Mouse (Mus musculus) gastrocnemius, postnatal 4 days (tissue): Measurements from ENCODE around the gene Ttc30a1. TPM values are rescaled to one million over a fixed set of nuclear protein-coding genes. Genes with fewer than 3 reads are reported as not detected.

Source experiments
- DNase-seq, 2 experiments: peaks; one replicate each; pipeline ENCODE4 v3.0.0; 2021 to 2022; ENCODE audit warnings: low spot score in 2 of 2, mixed read lengths in 2 of 2
- long read RNA-seq, 2 experiments: library from polyadenylated mRNA; stranded (forward); transcript quantifications; one replicate each; pipeline ENCODE4 v2.0.0; 2021
- total RNA-seq, 2 experiments: library from RNA; stranded (reverse); gene quantifications; 2 replicates each; pipeline ENCODE4 v1.2.3; 2021

Gene Ttc30a1
- 1 to 10 TPM; 2.0 to 2.5 TPM for total RNA-seq
- long read RNA-seq, experiment 1, partial matches to known transcripts, result 0 of 2 reads
- long read RNA-seq, experiment 1, other reads (novel, unspliced or antisense), result 0 of 2 reads
- long read RNA-seq, experiment 2, partial matches to known transcripts, result 0 of 1 reads
- long read RNA-seq, experiment 2, other reads (novel, unspliced or antisense), result 0 of 1 reads

DNA sequence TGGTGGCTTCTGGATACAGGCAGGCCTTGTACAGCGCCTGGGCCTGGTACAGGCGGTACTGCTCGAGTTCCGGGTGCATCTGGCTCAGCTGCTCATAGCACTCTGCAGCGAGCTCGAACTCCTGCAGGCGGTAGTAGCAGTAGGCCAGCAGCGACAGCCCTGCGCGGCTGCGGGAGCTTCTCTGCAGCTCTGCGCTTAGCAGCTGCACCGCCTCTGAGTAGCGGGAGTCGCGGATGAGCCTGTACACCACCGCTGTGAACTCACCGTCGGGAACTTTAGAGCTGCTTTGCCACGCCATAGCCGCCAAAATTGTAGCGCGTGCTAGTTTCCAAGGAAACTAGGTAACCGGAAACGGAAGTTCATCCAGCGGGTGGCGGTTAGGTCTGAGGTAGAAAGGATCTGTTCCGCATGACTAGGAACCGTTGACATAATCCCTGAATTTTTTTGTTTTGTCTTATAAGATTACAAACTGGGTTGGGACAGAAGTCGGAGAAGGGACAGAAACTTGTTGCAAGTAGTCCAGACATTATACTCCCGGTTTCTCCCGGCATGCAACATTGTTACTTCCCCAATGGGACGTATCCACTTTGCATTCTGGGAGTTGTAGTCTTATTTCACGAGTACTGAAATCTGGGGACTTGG is at the start of gene Ttc30a1:
Gene Ttc30a1 (minus strand): TSS at position 528 of the 642 bp plus-strand sequence.
- DNase-seq, result peak in 1 of 2 experiments; percentile 76

DNA sequence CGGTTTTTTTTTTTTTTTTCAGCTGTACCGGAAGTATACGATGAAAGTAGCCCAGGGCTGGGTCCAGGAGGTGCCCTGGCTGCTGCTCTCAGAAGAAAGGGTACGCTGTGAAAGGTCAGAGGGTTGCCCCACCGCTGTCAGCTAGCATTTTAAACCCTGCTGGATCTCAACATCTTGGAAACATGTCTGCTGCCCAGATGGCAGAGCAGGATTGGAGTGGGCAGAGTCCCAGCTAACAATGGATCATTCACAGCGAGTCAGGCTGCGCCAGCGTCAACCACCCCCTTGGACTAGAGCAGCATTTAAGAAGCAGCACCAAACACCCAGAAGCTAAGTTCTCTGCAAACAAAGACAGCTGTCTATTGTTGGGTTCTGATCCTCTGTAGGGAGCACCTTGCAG is 48.3 kb upstream of the Ttc30a1 start:
- DNase-seq, result no peak

- DNase-seq, result no peak
Observed at GRCm38 (mm10) chr2:76029081-76029901, 47.5 kb upstream of the Ttc30a1 start.

GRCm38 (mm10) chr2:76016890-76017289 is 35.1 kb upstream of the Ttc30a1 start:
- no peak for DNase-seq

- no peak for DNase-seq
Observed at GRCm38 (mm10) chr2:76016136-76016535, 34.4 kb upstream of the Ttc30a1 start.

GRCm38 (mm10) chr2:76015460-76015859 is 33.7 kb upstream of the Ttc30a1 start:
- no peak for DNase-seq

DNA sequence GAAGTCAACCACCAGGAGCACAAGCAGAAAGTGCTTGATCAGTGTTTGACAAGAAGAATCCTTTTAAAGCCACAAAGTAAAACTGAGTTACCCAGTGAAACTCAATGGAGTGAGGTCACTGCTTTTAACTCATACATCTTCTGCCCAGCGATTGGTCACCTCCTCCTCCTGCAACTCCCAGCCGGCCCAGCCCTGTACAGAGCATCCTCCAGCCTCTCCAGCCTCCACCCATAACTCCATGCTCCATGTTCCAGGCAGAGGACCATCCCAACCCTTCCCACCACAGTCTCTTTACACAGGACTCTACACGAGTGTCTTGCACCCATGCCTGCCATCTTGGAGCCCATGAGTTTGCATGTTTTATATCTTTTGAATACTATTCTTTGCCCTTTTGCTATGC is 32.9 kb upstream of the Ttc30a1 start:
- no peak for DNase-seq

GRCm38 (mm10) chr2:76006194-76006593 is 24.4 kb upstream of the Ttc30a1 start:
- no peak for DNase-seq

- no peak for DNase-seq
Observed at GRCm38 (mm10) chr2:76002899-76003298, 21.1 kb upstream of the Ttc30a1 start.

GRCm38 (mm10) chr2:76001392-76001791 is 19.6 kb upstream of the Ttc30a1 start:
- DNase-seq, result peak; percentile 38 to 58

DNA sequence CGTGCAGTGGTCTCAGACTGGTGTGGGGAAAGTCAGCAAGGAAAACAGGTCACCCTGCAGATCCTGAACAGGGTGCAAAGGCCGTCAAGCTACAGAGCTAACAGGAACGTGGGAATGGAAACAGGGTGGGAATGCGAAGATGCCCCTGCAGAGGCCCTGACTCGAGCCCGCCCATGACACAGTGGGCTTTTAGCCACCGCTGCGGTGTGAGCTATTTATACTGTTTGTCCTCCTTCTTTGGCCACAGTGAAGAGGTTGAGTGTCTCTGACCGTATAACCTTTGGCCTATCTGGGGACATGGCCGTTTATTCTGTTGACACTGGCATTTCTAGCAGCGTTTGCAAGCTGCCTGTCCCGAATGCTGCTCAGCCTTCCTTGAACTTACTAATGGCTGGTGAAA is 17.9 kb upstream of the Ttc30a1 start:
- DNase-seq, result no peak

DNA sequence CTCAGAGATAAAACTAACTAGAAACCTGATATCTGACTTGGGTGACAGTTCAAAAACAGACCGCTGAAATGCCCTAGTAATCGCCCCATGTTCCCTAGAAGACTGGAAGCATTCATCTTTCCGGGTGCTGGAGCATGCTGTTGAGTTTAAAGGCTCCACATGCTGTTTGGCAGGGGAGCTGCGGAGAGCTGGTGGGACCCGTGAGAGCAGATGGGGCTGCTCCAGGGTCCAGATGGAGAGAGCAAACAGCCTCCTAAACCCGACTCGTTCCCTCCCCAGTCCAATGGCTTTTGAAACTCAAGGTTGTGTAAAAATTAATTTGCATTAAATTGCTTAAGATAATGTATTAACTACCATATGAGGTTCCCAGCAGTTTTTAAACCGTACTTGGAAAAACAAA is 16.9 kb upstream of the Ttc30a1 start:
- no peak for DNase-seq

GRCm38 (mm10) chr2:75997726-75998125 is 16.0 kb upstream of the Ttc30a1 start:
- no peak for DNase-seq

DNA sequence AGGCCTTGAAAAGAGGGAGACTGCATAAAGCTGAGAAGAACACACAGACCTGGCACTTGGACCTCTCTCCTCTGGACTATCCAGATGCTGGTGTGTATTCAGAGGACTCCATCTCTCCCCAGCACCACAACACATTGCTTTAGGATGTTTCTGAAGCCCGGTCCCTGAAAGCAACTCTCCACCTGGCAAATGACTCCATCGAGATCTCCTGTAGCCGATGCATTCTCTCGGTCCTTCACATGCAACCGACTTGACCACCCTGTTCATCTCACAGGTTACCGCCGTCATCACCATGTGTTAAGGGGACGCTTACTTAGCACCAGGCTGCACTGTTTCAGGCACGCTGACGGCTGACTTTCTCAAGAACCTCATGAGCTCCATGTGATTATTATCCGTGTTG is 13.1 kb upstream of the Ttc30a1 start:
- DNase-seq, result no peak

- no peak for DNase-seq
Observed at GRCm38 (mm10) chr2:75991581-75992205, 9.9 kb upstream of the Ttc30a1 start.

- peak; percentile 44 to 69 for DNase-seq
Observed at GRCm38 (mm10) chr2:75990885-75991539, 9.2 kb upstream of the Ttc30a1 start.

- DNase-seq, result no peak
Observed at GRCm38 (mm10) chr2:75989694-75990093, 7.9 kb upstream of the Ttc30a1 start.

- DNase-seq, result no peak
Observed at GRCm38 (mm10) chr2:75988779-75989363, 7.1 kb upstream of the Ttc30a1 start.

GRCm38 (mm10) chr2:75988378-75988777 is 6.6 kb upstream of the Ttc30a1 start:
- DNase-seq, result no peak

DNA sequence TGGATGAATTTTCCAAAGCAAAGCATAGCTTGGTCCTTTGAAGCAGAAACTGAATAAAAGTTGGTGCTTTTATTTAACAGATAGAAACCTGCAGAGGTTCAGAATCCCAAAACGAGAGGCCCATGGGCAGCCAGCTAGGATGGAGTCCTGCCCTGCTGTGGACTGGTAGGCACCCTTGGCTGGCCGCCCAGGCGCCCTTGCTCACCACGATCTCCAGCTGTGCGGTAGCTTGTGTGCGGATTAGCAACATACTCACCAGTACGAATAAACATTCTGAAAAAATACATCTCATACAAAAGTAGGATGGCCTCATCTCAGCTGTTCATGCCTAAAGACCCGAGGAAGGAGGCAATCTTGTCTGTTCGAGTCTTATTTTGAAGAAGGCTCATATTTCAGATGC is 6.0 kb upstream of the Ttc30a1 start:
- DNase-seq, result no peak

DNA sequence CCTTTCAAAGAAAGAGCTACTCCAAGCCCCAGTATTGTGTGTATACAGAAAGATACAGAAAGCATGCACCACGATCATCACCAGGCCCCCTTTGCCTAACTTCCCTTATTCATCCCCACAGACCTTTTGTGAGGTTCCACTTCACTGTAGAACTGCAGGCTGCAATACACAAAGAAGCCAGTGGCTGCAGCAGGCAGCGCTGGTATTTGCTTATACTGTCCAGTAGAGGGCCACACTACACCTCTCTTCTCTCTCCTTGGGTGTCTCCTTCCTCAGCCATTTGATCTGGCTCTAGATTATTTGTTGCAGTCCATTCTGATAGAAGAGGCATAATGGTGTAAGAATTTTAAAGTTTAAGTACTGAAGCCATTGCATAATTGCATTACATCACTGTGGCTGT is 3.4 kb upstream of the Ttc30a1 start:
- DNase-seq, result peak in 1 of 2 experiments; percentile 44
